8 mouse cellular contexts compared by ENCODE assay signal in the genomic region with DNA sequence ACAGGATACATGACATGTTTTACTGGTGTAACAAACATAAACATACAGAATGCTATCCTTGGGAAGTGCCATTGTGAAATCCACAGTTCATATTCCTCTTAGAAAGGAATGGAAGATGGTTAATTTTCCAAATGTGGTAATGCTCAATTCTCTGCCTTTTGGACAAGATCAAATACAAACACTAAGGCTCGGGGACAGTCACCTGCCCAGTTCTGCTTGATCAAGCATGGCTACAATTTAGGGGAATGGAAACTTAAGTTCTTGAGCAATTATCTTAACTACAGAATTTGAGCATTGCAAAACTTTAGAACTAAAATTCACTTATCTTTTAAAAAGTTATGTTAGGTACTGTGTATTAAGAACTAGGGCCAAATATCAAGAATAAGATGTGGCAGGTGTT. TPM values are rescaled to one million over a fixed set of nuclear protein-coding genes. Genes with fewer than 3 reads are reported as not detected.
DNase-seq lines count a peak whose midpoint lies in the region; ATAC-seq and TF ChIP-seq lines count a peak whose summit lies in the region.

No protein-coding gene starts in this region.

- DNase-seq in cerebellum, adult 2 months = no peak
- DNase-seq in cerebellum, postnatal 14 days = no peak
- DNase-seq in liver, embryonic 13.5 days = no peak
- DNase-seq in stomach, postnatal 0 days (ENCODE audit: low spot score) = no peak
- DNase-seq in adipocyte (ENCODE audit: low spot score) = no peak
- no peak for DNase-seq in left cerebral cortex, postnatal 4 days

- H3K9me3 ChIP-seq in megakaryocyte, embryonic 14.5 days = no peaks in the 10 kb centered on the region
- no peaks in the 10 kb centered on the region for H3K9me3 ChIP-seq in liver, embryonic 13.5 days (replicated peaks)
- no peaks in the 10 kb centered on the region for H3K9me3 ChIP-seq in stomach, postnatal 0 days (ENCODE audit: control insufficient read depth, low read length)

- peak overlapping the region; percentile 9 for H3K4me3 ChIP-seq in cerebellum, adult 2 months (replicated peaks; ENCODE audit: insufficient read depth, low read depth, low read length)
- peak overlapping the region; percentile 100 for H3K4me3 ChIP-seq in megakaryocyte, embryonic 14.5 days (replicated peaks)
- peak overlapping the region; percentile 78 for H3K4me3 ChIP-seq in liver, embryonic 13.5 days (replicated peaks)
- H3K4me3 ChIP-seq in stomach, postnatal 0 days (ENCODE audit: low read depth, low read length) = 0 out of 2 replicates have a peak overlapping the region, but pooled peaks have one; percentile 65

- TF ChIP-seq POLR2A in cerebellum, adult 2 months (IDR thresholded peaks at IDR 0.05; ENCODE audit: borderline replicate concordance, insufficient read depth, low read length) = no peak

- peak overlapping the region; percentile 88 for H3K9ac ChIP-seq in liver, embryonic 13.5 days
- no peak overlapping the region for H3K9ac ChIP-seq in stomach, postnatal 0 days (ENCODE audit: low read length)

- intact Hi-C loops in left cerebral cortex, postnatal 4 days (cut with DNase I) = loop anchor here (2.0 kb wide), 1 partner anchor 15 kb away; a partner anchor contains a TSS

- 48% methylated on average over 1 of the region's 1 CpGs for WGBS in cerebellum, adult 2 months
- WGBS in liver, embryonic 13.5 days (ENCODE audit: insufficient replicate concordance) = 73% methylated on average over 1 of the region's 1 CpGs
- 71% methylated on average over 1 of the region's 1 CpGs for WGBS in stomach, postnatal 0 days

- no peak for TF ChIP-seq EP300 in stomach, postnatal 0 days (optimal IDR thresholded peaks at IDR 0.05)

- no peak for TF ChIP-seq CTCF in cerebellum, adult 2 months (IDR thresholded peaks at IDR 0.05; ENCODE audit: borderline replicate concordance, insufficient read depth, low read depth, low read length)
- no peak for TF ChIP-seq CTCF in stomach, postnatal 0 days (IDR thresholded peaks at IDR 0.05; ENCODE audit: low read depth)

- H3K4me2 ChIP-seq in liver, embryonic 13.5 days = peak overlapping the region; percentile 76
- H3K4me2 ChIP-seq in stomach, postnatal 0 days (replicated peaks; ENCODE audit: low read depth) = peak overlapping the region; percentile 55

- no peaks in the 10 kb centered on the region for H3K4me1 ChIP-seq in cerebellum, adult 2 months (ENCODE audit: control insufficient read depth, insufficient read depth, low read length)
- peaks cover 42% of the 10 kb centered on the region for H3K4me1 ChIP-seq in megakaryocyte, embryonic 14.5 days
- peaks cover 25% of the 10 kb centered on the region for H3K4me1 ChIP-seq in liver, embryonic 13.5 days (replicated peaks)
- H3K4me1 ChIP-seq in stomach, postnatal 0 days (replicated peaks; ENCODE audit: control insufficient read depth, insufficient read depth) = no peaks in the 10 kb centered on the region

- H3K36me3 ChIP-seq in megakaryocyte, embryonic 14.5 days (replicated peaks; ENCODE audit: low read length) = peaks cover 14% of the 10 kb centered on the region
- H3K36me3 ChIP-seq in liver, embryonic 13.5 days = no peaks in the 10 kb centered on the region
- no peaks in the 10 kb centered on the region for H3K36me3 ChIP-seq in stomach, postnatal 0 days (ENCODE audit: control insufficient read depth, insufficient read depth, low read length)

- no peak overlapping the region for H3K27ac ChIP-seq in cerebellum, adult 2 months (ENCODE audit: insufficient read depth, low read length)
- no peak overlapping the region for H3K27ac ChIP-seq in liver, embryonic 13.5 days
- H3K27ac ChIP-seq in stomach, postnatal 0 days (replicated peaks) = no peak overlapping the region

- ATAC-seq in megakaryocyte, adult 5-6 weeks (ENCODE audit: poor library complexity, severe bottlenecking) = no peak
- no peak for ATAC-seq in liver, embryonic 13.5 days (ENCODE audit: low read depth)
- ATAC-seq in stomach, postnatal 0 days (ENCODE audit: low FRiP score, low TSS enrichment) = no peak

- no peaks in the 10 kb centered on the region for H3K27me3 ChIP-seq in cerebellum, adult 2 months (ENCODE audit: control insufficient read depth, insufficient read depth, low read length)
- H3K27me3 ChIP-seq in megakaryocyte, embryonic 14.5 days (replicated peaks) = no peaks in the 10 kb centered on the region
- H3K27me3 ChIP-seq in liver, embryonic 13.5 days = no peaks in the 10 kb centered on the region
- no peaks in the 10 kb centered on the region for H3K27me3 ChIP-seq in stomach, postnatal 0 days (ENCODE audit: control insufficient read depth, insufficient read depth, low read length)

RNA-seq across cellular contexts. Expression of a gene that starts 2.5 kb away (rescaled TPM):
- 205 and 213 TPM in 2 replicates for polyA plus RNA-seq in cerebellum, adult 2 months (2012; rRNA removed)
- 153 and 240 TPM in 2 replicates for polyA plus RNA-seq in megakaryocyte, embryonic 14.5 days (2012; ENCODE audit: insufficient read depth, low replicate concordance)
- 48.0 and 66.4 TPM in 2 replicates for total RNA-seq in megakaryocyte, adult 5-6 weeks (2015)
- total RNA-seq in megakaryocyte, adult 5-6 weeks (2017) = 21.9 and 31.2 TPM in 2 replicates
- polyA plus RNA-seq in liver, embryonic 13.5 days (2015; fragmentation: Nextera tagmentation; extraction: Ambion mirVana) = 97.6 and 100 TPM in 2 replicates
- 157 and 166 TPM in 2 replicates for polyA plus RNA-seq in stomach, postnatal 0 days (2015; fragmentation: Nextera tagmentation; extraction: Ambion mirVana)
- total RNA-seq in left cerebral cortex, postnatal 4 days (2021) = 10 to 100 TPM; 49.6 to 52.0 TPM

RNA-seq across cellular contexts. Expression of a gene that starts 15.3 kb away (rescaled TPM):
- polyA plus RNA-seq in cerebellum, adult 2 months (2012; rRNA removed) = 193 and 194 TPM in 2 replicates
- polyA plus RNA-seq in megakaryocyte, embryonic 14.5 days (2012; ENCODE audit: insufficient read depth, low replicate concordance) = 22.7 and 54.4 TPM in 2 replicates
- 143 and 149 TPM in 2 replicates for total RNA-seq in megakaryocyte, adult 5-6 weeks (2015)
- 159 and 180 TPM in 2 replicates for total RNA-seq in megakaryocyte, adult 5-6 weeks (2017)
- 17.8 and 18.5 TPM in 2 replicates for polyA plus RNA-seq in liver, embryonic 13.5 days (2015; fragmentation: Nextera tagmentation; extraction: Ambion mirVana)
- 19.2 and 24.2 TPM in 2 replicates for polyA plus RNA-seq in stomach, postnatal 0 days (2015; fragmentation: Nextera tagmentation; extraction: Ambion mirVana)
- total RNA-seq in left cerebral cortex, postnatal 4 days (2021) = 100 to 1,000 TPM; 182 TPM

Comparison
In these comparisons a context has a peak if more than half of its experiments do, and no peak if none do; other contexts are left out.
1. H3K4me3 ChIP-seq: peak in every context shown above with its lines; median percentile 100 in megakaryocyte, embryonic 14.5 days; 78 in liver, embryonic 13.5 days; 65 in stomach, postnatal 0 days; 9 in cerebellum, adult 2 months.